Mouse (Mus musculus) cerebral cortex, adult 2 months (tissue): ENCODE data around the gene Sfmbt1.

Experiments used
- WGBS: fragments of 180-500 bp; shearing (Covaris S2); methylation state at CpG from one replicate; pipeline ENCODE4 v1.1.7; 2018; 5-methylcytosine and 5-hydroxymethylcytosine counted together

Gene Sfmbt1

DNA sequence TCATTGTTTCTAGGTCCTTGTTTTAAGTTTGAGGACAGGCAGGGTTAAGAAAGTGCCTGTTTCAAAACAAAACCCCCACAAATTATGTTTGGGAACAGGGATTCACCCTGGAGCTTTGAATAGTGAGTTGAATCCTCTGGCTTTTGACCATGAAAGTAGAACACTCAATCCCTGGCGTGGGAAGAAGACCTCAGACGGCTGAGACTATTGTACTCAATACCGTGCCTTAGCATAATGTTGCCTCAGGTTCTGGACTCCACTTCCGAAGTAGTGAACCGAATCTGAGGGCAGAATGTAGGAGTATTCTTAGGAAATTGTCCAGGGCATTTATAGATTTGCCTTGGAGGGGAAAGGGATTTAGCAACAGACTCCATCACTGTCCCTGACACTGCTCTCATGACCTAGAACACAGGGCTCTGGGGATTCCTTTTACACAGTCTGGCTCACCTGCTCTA lies 110.4 kb downstream of the Sfmbt1 start:
- WGBS, result 15% methylated on average over 5 of the region's 5 CpGs

DNA sequence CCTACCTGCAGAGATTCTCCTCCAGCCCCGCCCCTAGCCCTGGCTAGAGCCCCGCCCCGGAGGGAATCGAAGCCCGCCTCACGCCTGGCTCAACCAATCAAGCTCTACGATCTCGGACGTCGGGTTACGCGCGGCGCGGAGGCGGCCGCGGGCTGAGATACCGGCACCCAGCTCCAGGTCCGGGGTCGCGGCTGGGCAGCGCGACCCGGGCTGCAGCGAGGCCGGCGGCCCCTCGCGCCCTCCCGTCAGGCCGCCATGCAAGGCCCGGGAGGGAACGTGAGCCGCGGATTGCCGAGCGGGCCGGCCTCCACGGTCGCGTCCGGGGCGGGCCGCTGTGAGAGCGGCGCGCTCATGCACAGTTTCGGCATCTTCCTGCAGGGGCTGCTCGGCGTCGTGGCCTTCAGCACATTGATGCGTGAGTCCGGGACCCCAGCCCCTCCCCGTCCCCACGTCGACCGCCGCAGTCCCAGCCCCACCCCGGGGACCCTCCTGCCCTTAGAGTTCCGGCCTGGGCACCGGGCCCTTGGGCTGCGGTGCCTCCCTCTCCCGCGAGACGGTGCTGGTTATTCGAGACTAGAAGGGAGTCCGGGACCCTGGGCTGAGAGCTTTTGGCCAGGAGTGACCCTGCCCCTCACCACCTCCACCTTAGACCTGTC lies 111.0 kb downstream of the Sfmbt1 start, which contains the start of gene Tmem110:
Gene Tmem110 (plus strand): TSS at position 115 of the 656 bp plus-strand sequence.
- WGBS, result under 1% methylated on average over 67 of the region's 68 CpGs

DNA sequence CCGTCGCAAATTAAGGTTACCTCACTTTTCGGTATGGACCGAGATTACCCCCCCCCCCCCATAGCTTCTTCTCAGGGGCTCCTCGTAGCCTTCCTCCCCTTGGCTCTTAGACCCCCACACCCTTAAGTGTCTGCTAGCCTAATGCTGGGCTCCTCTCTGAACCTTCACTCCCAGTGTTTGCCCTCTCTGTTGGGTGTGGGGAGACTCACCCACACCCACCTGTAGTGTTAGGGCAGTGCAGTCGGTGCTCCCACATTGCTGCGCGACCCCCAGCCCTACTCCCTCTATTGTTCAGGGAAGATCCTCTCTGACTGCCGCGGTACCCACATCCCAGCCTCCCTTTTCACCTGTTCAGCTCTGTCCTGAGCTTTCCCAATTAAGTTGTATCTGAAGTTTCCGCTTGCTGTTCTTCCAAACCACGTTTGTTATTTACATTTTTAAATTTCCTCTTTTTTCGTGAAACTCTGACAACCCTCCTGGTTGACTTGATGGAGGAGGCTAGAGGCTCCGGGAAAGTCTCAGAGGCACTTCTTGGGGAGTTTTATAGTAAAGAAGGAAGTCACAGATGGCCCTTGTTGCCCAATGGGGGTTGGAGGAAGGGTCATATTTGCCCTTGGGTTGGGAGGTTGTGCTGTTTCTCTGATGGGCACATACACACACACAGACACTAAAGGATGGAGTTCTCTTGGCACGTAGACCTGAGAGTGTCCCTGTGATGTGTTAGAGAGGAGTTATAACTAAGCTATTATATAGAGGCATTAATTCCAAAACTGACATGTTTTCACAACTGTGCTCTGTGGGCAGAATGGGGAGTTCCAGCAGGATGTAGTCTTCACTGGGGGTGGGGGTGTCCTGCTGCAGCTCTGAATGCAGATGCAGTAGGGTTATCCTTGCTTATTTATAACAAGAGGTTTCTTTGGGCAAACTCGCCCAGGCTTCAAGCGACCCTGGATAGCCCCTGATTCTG lies 111.8 kb downstream of the Sfmbt1 start:
- WGBS, result 13% methylated on average over 17 of the region's 17 CpGs

DNA sequence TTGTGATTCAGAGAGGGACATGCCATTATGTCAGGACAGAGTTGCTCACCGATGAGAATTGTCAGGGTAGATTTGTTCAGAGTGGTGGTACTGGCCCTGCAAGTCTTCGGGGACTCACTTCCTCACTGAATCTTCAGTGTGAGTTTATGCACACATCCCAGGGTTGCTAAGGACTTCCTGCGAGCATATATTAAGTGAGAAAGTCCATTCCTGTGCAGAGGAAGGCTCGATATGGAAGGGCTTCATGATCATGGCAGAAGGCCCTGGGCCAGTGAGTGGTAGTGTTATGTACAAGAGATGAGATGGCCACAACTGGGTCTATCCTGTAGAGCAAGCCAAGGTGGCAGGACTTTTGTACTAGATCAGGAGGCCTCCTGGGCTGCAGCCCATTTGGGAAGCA lies 112.8 kb downstream of the Sfmbt1 start:
- WGBS, result 69% methylated on average over 4 of the region's 4 CpGs

DNA sequence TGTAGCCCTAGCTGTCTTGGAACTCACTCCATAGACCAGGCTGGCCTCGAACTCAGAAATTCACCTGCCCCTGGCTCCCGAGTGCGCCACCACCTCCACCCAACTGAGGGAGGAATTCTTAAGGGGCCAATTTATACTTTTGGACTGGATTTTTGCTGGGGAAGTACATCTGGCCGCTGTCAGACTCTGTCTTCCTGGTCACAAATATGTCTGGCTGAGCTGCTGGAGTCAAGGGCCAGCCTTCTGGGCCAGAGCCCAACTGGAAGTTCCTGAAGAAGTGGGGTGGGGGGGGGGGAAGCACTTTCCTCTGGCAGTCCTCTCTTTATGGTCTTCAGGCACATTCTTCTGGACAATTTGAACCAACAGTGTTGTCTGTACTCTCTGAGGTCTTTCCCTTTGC lies 113.4 kb downstream of the Sfmbt1 start:
- 57% methylated on average over 4 of the region's 4 CpGs for WGBS

DNA sequence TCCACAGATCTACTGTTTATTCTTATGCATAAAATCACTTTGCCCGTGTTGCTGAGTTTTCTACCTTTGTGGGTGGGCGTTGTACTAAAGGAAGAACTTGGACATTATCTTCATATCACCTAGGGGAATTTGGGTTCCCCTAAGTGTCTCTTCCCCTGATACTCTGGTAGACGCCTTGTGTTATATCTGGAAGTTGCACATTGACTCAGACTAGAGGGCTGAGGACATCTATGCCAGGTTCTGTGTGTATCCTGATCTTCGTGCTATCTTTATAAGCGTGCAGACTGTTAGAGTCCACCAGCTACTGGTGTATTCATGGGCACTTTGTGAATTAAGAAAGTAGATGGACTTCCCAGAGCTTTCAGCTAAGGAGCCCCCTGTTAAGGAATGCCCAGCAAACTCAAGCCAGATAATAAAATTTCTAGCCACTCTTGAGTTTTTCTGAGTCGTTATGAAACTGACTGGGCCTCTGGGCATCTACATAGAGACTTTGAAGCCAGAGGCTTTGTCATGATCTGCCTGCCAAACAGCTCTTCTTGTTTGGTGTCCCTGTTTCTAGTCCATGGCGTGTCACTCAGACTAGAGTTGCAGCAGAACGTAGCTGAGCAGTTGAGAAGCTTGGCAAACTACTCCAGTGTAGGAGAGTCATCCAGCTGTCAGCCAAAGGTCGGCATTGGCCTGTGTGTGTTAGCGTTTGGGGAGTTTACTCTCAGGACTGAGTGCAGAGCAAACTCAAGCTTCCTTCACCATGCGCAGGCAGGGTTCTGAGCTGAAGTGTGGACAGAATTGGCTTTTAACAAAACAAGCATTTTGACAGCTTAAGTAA lies 114.2 kb downstream of the Sfmbt1 start:
- WGBS, result 59% methylated on average over 11 of the region's 11 CpGs

DNA sequence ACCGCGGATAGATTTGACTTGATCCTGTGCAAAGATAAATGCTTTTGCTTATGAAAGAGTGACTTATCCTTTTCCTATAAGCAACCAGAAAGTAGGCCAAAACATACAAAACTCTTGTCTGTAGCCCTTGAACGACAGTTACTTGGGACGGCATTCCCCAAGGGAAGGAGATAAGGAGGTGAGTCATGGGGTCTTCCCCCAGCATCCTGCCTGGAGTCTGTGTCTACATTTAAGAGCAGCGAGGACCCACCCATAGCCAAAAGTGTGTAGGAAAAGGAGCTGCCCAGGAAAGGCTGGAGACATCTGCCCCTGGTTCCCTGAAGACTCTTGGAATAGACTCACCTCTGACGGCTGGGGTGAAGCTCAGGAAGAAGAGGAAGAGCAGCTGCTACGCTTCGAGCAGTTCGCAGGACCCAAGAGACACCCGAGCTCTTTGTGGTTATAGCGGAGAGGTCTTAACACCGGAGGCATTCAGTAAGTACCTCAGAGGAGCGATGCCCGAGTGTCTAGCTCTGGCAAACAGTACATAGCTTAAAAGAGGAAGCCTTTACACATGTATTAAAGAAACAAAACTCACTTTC lies 122.9 kb downstream of the Sfmbt1 start:
- WGBS, result 86% methylated on average over 14 of the region's 14 CpGs

DNA sequence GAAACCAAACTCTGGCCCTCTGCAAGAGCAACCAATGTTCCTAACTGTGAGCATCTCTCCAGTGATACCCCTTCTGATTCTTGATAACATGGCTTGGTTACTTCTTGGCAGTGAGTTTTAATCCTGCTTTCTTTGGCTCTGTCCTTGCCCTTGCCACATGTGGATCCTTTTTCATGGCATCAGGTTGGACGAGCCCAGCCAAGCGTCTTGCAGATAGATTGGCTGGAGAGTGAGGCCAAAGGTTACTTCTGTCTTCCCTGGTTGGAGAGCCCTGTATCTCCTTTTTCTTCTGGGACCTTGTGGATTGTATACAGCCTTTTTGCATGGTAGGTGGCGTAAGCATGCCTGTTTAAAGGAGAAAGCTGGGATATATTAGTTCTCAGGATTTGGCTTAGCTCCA lies 129.1 kb downstream of the Sfmbt1 start:
- WGBS, result 93% methylated on average over 3 of the region's 3 CpGs

DNA sequence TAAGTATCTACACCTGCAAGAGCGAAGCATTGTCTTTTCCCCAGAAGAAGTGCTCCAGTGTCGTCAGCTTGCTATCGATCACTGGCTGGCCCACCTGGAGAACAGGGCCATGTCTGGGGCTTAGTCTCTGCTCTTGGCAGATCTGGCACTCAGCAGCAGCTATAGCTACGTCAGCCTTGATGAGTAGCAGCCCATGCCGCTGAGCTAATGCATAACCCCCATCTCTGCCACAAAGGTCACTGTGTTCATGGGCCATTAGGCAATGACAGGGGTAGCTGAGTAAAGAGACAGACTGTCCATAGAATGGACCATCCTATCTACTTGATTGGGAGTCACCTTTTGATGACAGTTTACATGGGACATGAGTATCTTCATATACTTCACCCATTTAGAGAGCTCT lies 135.9 kb downstream of the Sfmbt1 start:
- WGBS, result 79% methylated on average over 5 of the region's 5 CpGs

DNA sequence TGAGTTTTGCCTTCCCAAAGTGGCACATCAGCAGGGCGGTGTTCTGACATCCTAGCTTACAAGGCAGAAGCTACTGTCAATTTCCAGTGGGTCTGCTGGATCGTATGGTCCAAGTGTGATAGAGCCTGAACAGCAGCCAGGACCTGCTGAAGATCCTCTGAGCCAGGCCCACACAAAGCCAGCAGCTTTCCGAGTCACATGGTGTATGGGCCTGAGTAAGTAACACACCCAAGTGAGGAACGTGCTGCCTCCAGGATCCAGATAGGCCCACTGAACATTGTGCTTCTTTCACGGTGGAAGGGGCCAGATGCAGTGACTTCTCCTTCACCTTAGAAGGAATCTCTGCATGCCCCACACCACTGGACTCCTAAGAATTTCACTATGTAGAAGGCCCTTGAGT lies 137.7 kb downstream of the Sfmbt1 start:
- WGBS, result 64% methylated on average over 5 of the region's 5 CpGs

DNA sequence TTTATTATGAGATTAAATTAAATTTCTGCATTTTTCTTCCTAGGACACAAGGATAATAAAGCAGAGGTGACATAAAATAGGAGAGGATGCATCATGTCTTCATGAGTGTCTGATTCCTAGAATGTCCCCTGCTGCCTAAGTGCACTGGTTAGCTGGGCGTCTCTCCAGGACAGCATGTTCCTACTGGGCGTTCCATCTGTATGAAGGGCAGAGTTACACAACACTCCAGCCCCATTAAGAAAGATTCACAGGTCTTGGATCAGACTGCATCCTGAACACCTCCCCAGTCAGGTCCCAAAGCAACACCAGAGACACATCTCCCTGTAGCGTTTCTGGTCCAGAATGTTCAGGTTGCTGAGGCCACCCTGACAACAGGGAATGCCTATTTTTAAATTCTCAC lies 140.7 kb downstream of the Sfmbt1 start:
- 91% methylated on average over 3 of the region's 3 CpGs for WGBS

DNA sequence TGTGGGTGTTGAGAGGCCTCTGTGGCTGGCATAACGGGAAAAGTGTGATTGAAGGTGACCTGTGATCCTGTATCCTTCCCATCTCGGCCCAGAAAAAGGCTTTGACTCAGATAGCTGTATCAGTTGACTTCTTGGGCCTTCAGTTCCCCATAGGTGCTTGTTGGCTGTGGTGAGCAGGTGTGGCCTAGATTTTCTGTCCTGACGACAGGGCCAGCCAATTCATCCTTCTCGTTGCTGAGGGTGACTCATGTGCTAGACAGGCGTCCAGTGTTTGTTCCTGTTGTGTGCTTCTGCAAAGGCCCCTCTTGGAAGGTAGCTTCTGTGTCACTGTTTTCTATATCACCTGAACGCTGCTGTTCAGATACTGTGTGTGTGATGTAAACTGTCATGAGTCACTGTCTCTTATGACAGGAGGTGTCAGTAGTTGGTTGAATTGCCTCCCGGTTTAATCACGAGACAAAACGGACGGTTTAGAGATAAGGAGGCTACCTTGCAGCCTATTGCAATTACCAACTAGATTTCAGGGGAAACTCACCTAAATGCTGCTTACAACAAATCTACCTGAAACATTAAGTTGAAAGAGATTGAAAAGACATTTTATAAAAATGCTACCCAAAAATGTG lies 142.3 kb downstream of the Sfmbt1 start:
- WGBS, result 55% methylated on average over 10 of the region's 10 CpGs

DNA sequence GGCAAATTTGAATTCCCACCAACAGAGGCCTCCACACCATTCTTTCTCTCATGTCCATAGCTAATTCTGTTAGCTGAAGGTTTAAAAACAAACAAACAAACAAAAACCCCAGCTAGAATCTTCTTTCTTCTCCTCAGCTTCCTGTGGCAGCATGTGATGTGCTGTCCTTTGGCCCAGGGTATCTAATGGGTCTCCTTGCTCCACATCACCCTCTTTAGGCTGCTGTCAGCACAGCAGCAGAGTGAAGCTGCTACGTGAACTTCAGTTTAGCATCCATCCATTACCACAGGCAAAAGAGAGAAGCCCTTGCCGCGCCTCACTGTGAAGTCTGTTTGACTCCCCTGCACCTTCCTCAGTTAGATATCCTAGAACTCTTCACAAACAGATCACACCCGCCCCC lies 143.3 kb downstream of the Sfmbt1 start:
- WGBS, result 57% methylated on average over 4 of the region's 4 CpGs

DNA sequence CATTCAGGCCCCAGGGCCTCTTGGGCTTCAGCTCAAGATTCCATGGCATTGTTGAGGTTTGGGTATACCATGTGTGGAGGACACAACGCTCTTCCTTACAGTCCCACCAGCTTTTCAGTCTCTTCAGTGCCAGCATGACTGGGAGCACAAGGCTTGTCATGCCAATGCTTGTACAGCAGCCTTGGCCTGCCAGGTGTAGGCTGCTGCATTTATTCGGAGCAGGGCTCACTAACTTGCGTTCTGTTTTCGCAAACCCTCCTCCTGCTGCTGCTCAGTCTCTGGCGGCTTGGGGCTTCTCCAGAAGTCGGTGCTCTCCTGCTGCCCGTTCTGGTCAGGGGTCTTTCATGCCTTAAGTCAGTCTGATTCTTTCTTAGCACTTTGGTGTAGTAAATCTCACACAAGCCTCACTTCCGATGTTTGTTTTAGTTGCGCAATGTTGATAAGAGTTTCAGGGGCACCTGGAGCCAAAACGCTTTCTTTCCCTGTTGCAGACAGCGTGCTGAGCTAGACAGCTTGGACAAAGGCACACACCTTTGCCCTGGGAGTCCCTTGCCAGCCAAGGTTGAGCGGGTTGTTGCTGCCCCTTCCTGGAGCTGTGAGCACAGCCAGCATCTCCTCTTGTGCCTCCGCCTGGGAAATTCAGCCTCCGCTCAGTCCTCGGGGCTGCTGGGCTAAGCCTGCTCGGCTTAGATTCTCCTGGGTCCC lies 146.9 kb downstream of the Sfmbt1 start:
- WGBS, result 54% methylated on average over 16 of the region's 16 CpGs

DNA sequence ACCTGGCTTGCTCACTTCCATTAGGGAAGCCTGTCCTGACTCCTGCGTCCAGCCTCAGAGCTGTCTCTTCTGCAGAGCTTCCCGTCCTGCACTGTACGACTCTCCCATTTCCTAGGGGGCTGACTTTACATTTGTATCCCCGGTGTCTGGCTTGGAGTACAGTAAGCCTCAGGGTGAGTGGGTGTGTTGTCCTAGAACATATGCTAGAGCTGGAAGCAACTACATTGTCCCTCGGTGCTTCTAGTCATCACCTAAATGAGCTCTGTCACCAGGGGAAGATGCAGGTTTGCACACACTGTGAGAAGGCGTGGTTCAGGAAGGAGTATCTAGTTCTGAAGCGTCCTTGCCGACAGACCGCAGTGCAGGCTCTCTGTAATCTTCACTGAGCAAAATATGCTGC lies 147.7 kb downstream of the Sfmbt1 start:
- WGBS, result 51% methylated on average over 9 of the region's 9 CpGs

DNA sequence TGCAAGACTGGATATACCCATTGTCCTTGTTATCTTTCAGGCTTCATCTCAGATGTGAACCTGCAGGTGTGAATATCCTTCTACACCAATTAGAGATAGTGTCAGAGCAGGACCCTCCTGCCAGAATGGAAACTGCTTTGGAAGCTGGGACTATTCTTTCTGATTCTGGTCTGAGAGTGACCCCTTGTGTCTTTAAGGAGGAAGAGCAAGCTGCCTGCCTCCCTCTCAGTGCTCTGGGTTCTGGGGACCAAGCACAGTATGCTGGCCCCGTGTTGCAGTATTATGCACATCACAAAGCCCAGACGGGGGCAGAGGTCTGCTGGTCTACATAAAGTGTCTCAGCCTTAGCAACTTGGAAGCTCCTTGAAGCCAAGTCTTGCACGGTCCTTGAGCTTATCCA lies 150.7 kb downstream of the Sfmbt1 start:
- WGBS, result 70% methylated on average over 3 of the region's 3 CpGs

DNA sequence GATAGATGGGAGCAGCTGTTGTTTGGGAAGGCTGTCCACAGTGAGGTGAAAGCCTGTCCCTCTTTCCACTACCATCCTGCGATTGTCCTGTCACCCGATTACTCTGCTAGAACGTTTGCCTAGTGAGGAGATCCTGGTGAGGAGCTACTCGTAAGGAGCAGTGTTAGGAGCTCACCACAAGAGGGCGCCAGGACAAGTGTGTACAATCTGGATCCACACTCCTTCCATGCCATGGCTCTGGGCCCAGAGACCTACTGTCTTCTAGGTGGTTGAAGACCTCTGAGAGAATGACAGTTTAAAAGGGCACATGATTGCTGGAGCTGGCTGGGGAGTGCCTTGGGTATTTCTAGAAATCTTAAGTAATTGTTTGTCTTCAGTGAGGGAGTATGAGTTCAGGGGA lies 152.4 kb downstream of the Sfmbt1 start:
- WGBS, result 19% methylated on average over 5 of the region's 5 CpGs

DNA sequence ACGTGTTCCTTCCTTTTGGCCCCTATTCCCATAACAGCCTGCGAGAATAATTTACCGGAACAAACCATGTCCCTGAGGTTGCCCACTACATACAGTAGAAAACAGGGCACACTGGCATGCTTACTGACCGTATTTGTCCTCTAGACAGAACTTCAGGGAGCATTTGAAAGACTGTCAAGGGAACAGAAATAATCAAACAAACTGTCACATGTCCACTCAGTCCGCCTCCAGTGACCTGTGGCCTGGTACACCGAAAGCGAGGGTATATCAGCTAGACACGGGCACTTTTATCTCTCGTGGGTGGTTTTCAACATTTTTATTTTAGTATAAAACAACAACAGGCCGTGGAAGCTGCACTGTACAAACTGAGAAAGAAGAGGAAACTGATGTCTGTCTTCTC lies 154.2 kb downstream of the Sfmbt1 start:
- WGBS, result 72% methylated on average over 10 of the region's 10 CpGs

DNA sequence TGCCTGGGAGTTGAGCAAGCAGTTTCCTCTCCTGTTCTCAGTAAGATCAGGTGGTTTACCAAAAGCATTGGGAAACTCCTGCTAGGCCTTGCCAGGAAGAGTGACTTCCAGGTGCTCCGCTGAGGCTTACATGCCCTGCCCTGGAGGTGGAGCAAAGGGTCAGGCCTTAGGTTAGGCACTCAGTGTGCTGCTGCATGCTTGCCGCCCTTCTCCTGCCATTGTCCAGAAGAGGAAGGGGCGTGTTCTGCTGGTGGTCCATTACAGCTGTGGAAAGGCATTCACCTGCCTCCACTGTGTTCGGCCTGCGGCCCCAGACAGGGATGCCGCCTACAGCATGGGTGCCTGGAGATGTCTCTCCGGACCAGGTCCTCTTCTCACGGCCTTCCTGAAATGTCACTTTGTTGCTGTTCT lies 154.7 kb downstream of the Sfmbt1 start:
- WGBS, result 89% methylated on average over 8 of the region's 8 CpGs
